Mouse (Mus musculus) kidney, adult 2 months (tissue): Measurements from ENCODE around the gene Cyfip2.

Source experiments
- CTCF ChIP-seq: fragments of 200-500 bp; conservative IDR thresholded peaks from 2 replicates; pipeline ENCODE4 v1.5.1; 2011; ENCODE audit warnings: low read depth, mild to moderate bottlenecking, control low read depth, low read length, moderate library complexity, mixed read lengths; ENCODE audit not compliant: insufficient read depth, insufficient read length
- POLR2A ChIP-seq: fragments of 200-500 bp; IDR thresholded peaks from one replicate; pipeline ENCODE4 v1.6.1; 2011; ENCODE audit warnings: low read depth, low read length, control low read depth

GRCm38 (mm10) chr11:46194175-46194574 is 118.5 kb downstream of the Cyfip2 start:
- TF ChIP-seq CTCF = no peak
- no peak for TF ChIP-seq POLR2A
